In genomic region chr5:35120024-35120423, GRCm38 (mm10) we compare ENCODE assay signal across 17 mouse cellular contexts. TPM values are rescaled to one million over a fixed set of nuclear protein-coding genes. Genes with fewer than 3 reads are reported as not detected.
DNase-seq lines count a peak whose midpoint lies in the region; ATAC-seq and TF ChIP-seq lines count a peak whose summit lies in the region.
"Had no signal": no experiment of that assay in that cellular context is flagged by ENCODE, and none has a peak within 500 bp of the region (broad histone marks: within the 10 kb centered on the region; RNA-seq: fewer than 3 reads in every experiment).

No protein-coding gene starts in this region.

- no peaks in the 10 kb centered on the region for H3K9me3 ChIP-seq in forebrain, embryonic 15.5 days
- H3K9me3 ChIP-seq in forebrain, postnatal 0 days (ENCODE audit: low read length): no peaks in the 10 kb centered on the region
- H3K9me3 ChIP-seq: embryonic facial prominence, embryonic 13.5 days; neural tube, embryonic 12.5 days had no signal

- H3K9ac ChIP-seq in forebrain, embryonic 15.5 days (replicated peaks): no peak overlapping the region
- H3K9ac ChIP-seq in forebrain, postnatal 0 days: no peak overlapping the region
- H3K9ac ChIP-seq: embryonic facial prominence, embryonic 13.5 days; liver, postnatal 0 days; neural tube, embryonic 12.5 days had no signal

- H3K4me3 ChIP-seq in forebrain, embryonic 15.5 days: no peak overlapping the region
- no peak overlapping the region for H3K4me3 ChIP-seq in forebrain, postnatal 0 days (ENCODE audit: low read depth, low read length)
- H3K4me3 ChIP-seq: embryonic facial prominence, embryonic 13.5 days; neural tube, embryonic 12.5 days had no signal

- H3K4me1 ChIP-seq in forebrain, embryonic 15.5 days: peaks cover 29% of the 10 kb centered on the region
- H3K4me1 ChIP-seq in forebrain, postnatal 0 days (ENCODE audit: insufficient read depth): no peaks in the 10 kb centered on the region
- H3K4me1 ChIP-seq: embryonic facial prominence, embryonic 13.5 days; neural tube, embryonic 12.5 days had no signal

- DNase-seq in forebrain, postnatal 0 days: no peak
- DNase-seq in layer of hippocampus, adult 9-11 months: peak; percentile 55
- no peak for DNase-seq in layer of hippocampus, postnatal 10 days (ENCODE audit: low spot score in 2 of 2)
- DNase-seq in cerebellum, adult 11 months: peak; percentile 73
- DNase-seq in cerebellum, adult 9-11 months: peak; percentile 90
- DNase-seq in lung, postnatal 14 days: no peak
- no peak for DNase-seq in spleen, postnatal 14 days (ENCODE audit: low spot score in 2 of 2)
- DNase-seq: adrenal gland, postnatal 14 days; kidney, adult 2 months; kidney, postnatal 14 days; liver; liver, postnatal 0 days; thymus, postnatal 36 days had no signal

- no peak for TF ChIP-seq CTCF in forebrain, postnatal 0 days (IDR thresholded peaks at IDR 0.05; ENCODE audit: low read depth)

- H3K27me3 ChIP-seq in forebrain, embryonic 15.5 days: no peaks in the 10 kb centered on the region
- H3K27me3 ChIP-seq in forebrain, postnatal 0 days (ENCODE audit: insufficient read depth, low read length): no peaks in the 10 kb centered on the region
- H3K27me3 ChIP-seq: embryonic facial prominence, embryonic 13.5 days; neural tube, embryonic 12.5 days had no signal

- peak overlapping the region; percentile 38 for H3K27ac ChIP-seq in forebrain, embryonic 15.5 days (replicated peaks)
- no peak overlapping the region for H3K27ac ChIP-seq in forebrain, postnatal 0 days (ENCODE audit: low read depth, low read length)
- H3K27ac ChIP-seq: embryonic facial prominence, embryonic 13.5 days; neural tube, embryonic 12.5 days had no signal

- H3K36me3 ChIP-seq in forebrain, embryonic 15.5 days: no peaks in the 10 kb centered on the region
- H3K36me3 ChIP-seq in forebrain, postnatal 0 days (ENCODE audit: insufficient read depth): no peaks in the 10 kb centered on the region
- H3K36me3 ChIP-seq: embryonic facial prominence, embryonic 13.5 days; neural tube, embryonic 12.5 days had no signal

- no peak overlapping the region for H3K4me2 ChIP-seq in forebrain, embryonic 15.5 days (replicated peaks)
- no peak overlapping the region for H3K4me2 ChIP-seq in forebrain, postnatal 0 days (ENCODE audit: low read depth)
- H3K4me2 ChIP-seq: embryonic facial prominence, embryonic 13.5 days; neural tube, embryonic 12.5 days had no signal

- ATAC-seq in forebrain, embryonic 15.5 days (replicated peaks): peak; percentile 48
- ATAC-seq in forebrain, postnatal 0 days: no peak
- ATAC-seq: inflammation-experienced regulatory T-cells, adult 6 months; liver, postnatal 0 days had no signal

- 59% methylated on average over 8 of the region's 8 CpGs for WGBS in forebrain, embryonic 15.5 days
- 53% methylated on average over 8 of the region's 8 CpGs for WGBS in forebrain, postnatal 0 days

RNA-seq across cellular contexts. Expression of gene Lrpap1, which starts 14.5 kb away (rescaled TPM):
- 146 and 152 TPM in 2 replicates for polyA plus RNA-seq in forebrain, embryonic 15.5 days (2015; fragmentation: Nextera tagmentation; extraction: Ambion mirVana)
- total RNA-seq in forebrain, postnatal 0 days (2014; rRNA removed): 96.6 and 99.3 TPM in 2 replicates
- polyA plus RNA-seq in forebrain, postnatal 0 days (2015; fragmentation: Nextera tagmentation; extraction: Ambion mirVana): 137 and 150 TPM in 2 replicates
- 100 to 1,000 TPM; 130 to 149 TPM for total RNA-seq in layer of hippocampus, postnatal 10 days (2021)

Comparison
In these comparisons a context has a peak if more than half of its experiments do, and no peak if none do; other contexts are left out.
1. DNase-seq: peak in layer of hippocampus, adult 9-11 months (single experiment), cerebellum, adult 11 months (single experiment) and cerebellum, adult 9-11 months (single experiment); none in forebrain, postnatal 0 days (single experiment), layer of hippocampus, postnatal 10 days (0 of 2), lung, postnatal 14 days (single experiment) and spleen, postnatal 14 days (0 of 2).